Mouse (Mus musculus) T-helper 2 cell (primary cell): ENCODE data around the gene Higd1b.

Experiments
- in situ Hi-C: fragments of 300-600 bp; cut with MboI, MseI; formaldehyde crosslinking; loops from one replicate; pipeline ENCODE4 v1.15.1; 2025; ENCODE audit warnings: high pct_unique_total_duplicates

The Higd1b gene

GRCm38 (mm10) chr11:102835549-102835948, at the start of gene Higd1b:
Higd1b (plus strand) TSS chr11:102835849.
- in situ Hi-C loops = loop anchor here (10.0 kb wide), 1 partner anchor 61 kb away; no protein-coding TSS in a partner anchor

GRCm38 (mm10) chr11:102787688-102788177, 47.9 kb upstream of the Higd1b start:
- in situ Hi-C loops = no loop called here

- in situ Hi-C loops = no loop called here
Observed at GRCm38 (mm10) chr11:102791682-102792445, 43.8 kb upstream of the Higd1b start.

- in situ Hi-C loops = no loop called here
Observed at GRCm38 (mm10) chr11:102794157-102794556, 41.5 kb upstream of the Higd1b start.

- in situ Hi-C loops = no loop called here
Observed at GRCm38 (mm10) chr11:102803453-102803852, 32.2 kb upstream of the Higd1b start.

GRCm38 (mm10) chr11:102808246-102808645, 27.4 kb upstream of the Higd1b start:
- in situ Hi-C loops = no loop called here

GRCm38 (mm10) chr11:102810721-102811485, 24.7 kb upstream of the Higd1b start:
- in situ Hi-C loops = no loop called here

- in situ Hi-C loops = no loop called here
Observed at GRCm38 (mm10) chr11:102814881-102815280, 20.8 kb upstream of the Higd1b start.

GRCm38 (mm10) chr11:102818121-102819020, 17.3 kb upstream of the Higd1b start:
- in situ Hi-C loops = no loop called here

- in situ Hi-C loops = no loop called here
Observed at GRCm38 (mm10) chr11:102819021-102819782, 16.4 kb upstream of the Higd1b start, which contains the start of gene Gjc1. Gjc1 (minus strand) TSS chr11:102819700.

GRCm38 (mm10) chr11:102819783-102820385, 15.8 kb upstream of the Higd1b start:
- in situ Hi-C loops = no loop called here

GRCm38 (mm10) chr11:102820432-102820831, 15.2 kb upstream of the Higd1b start:
- in situ Hi-C loops = no loop called here

- in situ Hi-C loops = no loop called here
Observed at GRCm38 (mm10) chr11:102821231-102821630, 14.4 kb upstream of the Higd1b start.

GRCm38 (mm10) chr11:102826476-102826875, 9.2 kb upstream of the Higd1b start:
- in situ Hi-C loops = no loop called here

- in situ Hi-C loops = no loop called here
Observed at GRCm38 (mm10) chr11:102827097-102827496, 8.6 kb upstream of the Higd1b start.

GRCm38 (mm10) chr11:102830276-102830675, 5.4 kb upstream of the Higd1b start:
- in situ Hi-C loops = loop anchor here (10.0 kb wide), 1 partner anchor 55 kb away; no protein-coding TSS in a partner anchor

- in situ Hi-C loops = loop anchor here (10.0 kb wide), 1 partner anchor 58 kb away; no protein-coding TSS in a partner anchor
Observed at GRCm38 (mm10) chr11:102832700-102833297, 2.9 kb upstream of the Higd1b start.

- in situ Hi-C loops = loop anchor here (10.0 kb wide), 1 partner anchor 59 kb away; no protein-coding TSS in a partner anchor
Observed at GRCm38 (mm10) chr11:102834219-102834618, 1.4 kb upstream of the Higd1b start.

GRCm38 (mm10) chr11:102836146-102836545, 497 bp downstream of the Higd1b start:
- in situ Hi-C loops = loop anchor here (10.0 kb wide), 1 partner anchor 61 kb away; no protein-coding TSS in a partner anchor
